Mouse (Mus musculus) limb, embryonic 14.5 days (tissue): ENCODE data around the gene Slc24a5. TPM values are rescaled to one million over a fixed set of nuclear protein-coding genes. Genes with fewer than 3 reads are reported as not detected.

Source experiments
- ATAC-seq: fragments of 200-750 bp; cut with Nextera tagmentation; 2 replicates; pipeline ENCODE4 v1.8.0; 2017; ENCODE audit warnings: low read depth, moderate number of reproducible peaks, moderate TSS enrichment; ENCODE audit not compliant: low FRiP score
- DNase-seq: peaks from one replicate; pipeline ENCODE4 v3.0.0-alpha.2; 2015; ENCODE audit warnings: low spot score
- H3K27ac ChIP-seq: fragments of 300-500 bp; sonication (generic); replicated peaks from 2 replicates; pipeline ENCODE4 v1.5.1; 2014; ENCODE audit warnings: low read depth, mild to moderate bottlenecking, low read length, moderate library complexity, mixed read lengths
- H3K27me3 ChIP-seq: fragments of 300-500 bp; sonication (generic); 2 replicates; pipeline ENCODE4 v1.6.1; 2014; ENCODE audit warnings: low read length, mixed read lengths; ENCODE audit not compliant: control insufficient read depth, insufficient read depth
- H3K36me3 ChIP-seq: fragments of 300-500 bp; sonication (generic); 2 replicates; pipeline ENCODE4 v1.6.1; 2014; ENCODE audit warnings: mild to moderate bottlenecking, low read length, moderate library complexity, mixed read lengths; ENCODE audit not compliant: control insufficient read depth, insufficient read depth
- H3K4me1 ChIP-seq: fragments of 300-500 bp; sonication (generic); 2 replicates; pipeline ENCODE4 v1.6.1; 2014; ENCODE audit warnings: antibody characterized with exemption, low read length, mixed read lengths; ENCODE audit not compliant: control insufficient read depth, insufficient read depth
- H3K4me2 ChIP-seq: fragments of 300-500 bp; sonication (generic); replicated peaks from 2 replicates; pipeline ENCODE4 v1.6.1; 2014; ENCODE audit warnings: low read depth, mild to moderate bottlenecking, low read length, moderate library complexity; ENCODE audit not compliant: severe bottlenecking
- H3K4me3 ChIP-seq: fragments of 300-500 bp; sonication (generic); replicated peaks from 2 replicates; pipeline ENCODE4 v1.5.1; 2014; ENCODE audit warnings: low read length
- H3K9ac ChIP-seq: fragments of 300-500 bp; sonication (generic); 2 replicates; pipeline ENCODE4 v1.6.1; 2014; ENCODE audit warnings: mild to moderate bottlenecking, low read depth, low read length, moderate library complexity; ENCODE audit not compliant: severe bottlenecking
- H3K9me3 ChIP-seq: fragments of 300-500 bp; sonication (generic); 2 replicates; pipeline ENCODE4 v1.6.1; 2016; ENCODE audit warnings: low read length; ENCODE audit not compliant: control insufficient read depth
- POLR2A ChIP-seq: fragments of 200-500 bp; IDR thresholded peaks from 2 replicates; pipeline ENCODE4 v1.8.0; 2012; ENCODE audit warnings: inconsistent platforms, mild to moderate bottlenecking, moderate library complexity, borderline replicate concordance; ENCODE audit not compliant: insufficient read depth, insufficient read length; ENCODE audit errors: extremely low read depth
- WGBS: fragments of 180-500 bp; shearing (Covaris S2); extraction: QIAGEN DNeasy Blood & Tissue Kit; methylation state at CpG from one replicate; pipeline ENCODE4 v1.1.7; 2014; 5-methylcytosine and 5-hydroxymethylcytosine counted together
- polyA plus RNA-seq, 2 experiments: library from polyadenylated mRNA; depleted of rRNA in 1 of 2; stranded (reverse) in 1 of 2; unstranded in 1 of 2; fragments of >200 nt; fragmentation: Nextera tagmentation in 1 of 2; extraction: Ambion mirVana in 1 of 2; gene quantifications; 2 replicates each; pipeline versions ENCODE4 v1.2.1 to v1.2.3; 2012 to 2014

Gene Slc24a5
- polyA plus RNA-seq, 2 experiments: 0.97 to 5.9 TPM

DNA sequence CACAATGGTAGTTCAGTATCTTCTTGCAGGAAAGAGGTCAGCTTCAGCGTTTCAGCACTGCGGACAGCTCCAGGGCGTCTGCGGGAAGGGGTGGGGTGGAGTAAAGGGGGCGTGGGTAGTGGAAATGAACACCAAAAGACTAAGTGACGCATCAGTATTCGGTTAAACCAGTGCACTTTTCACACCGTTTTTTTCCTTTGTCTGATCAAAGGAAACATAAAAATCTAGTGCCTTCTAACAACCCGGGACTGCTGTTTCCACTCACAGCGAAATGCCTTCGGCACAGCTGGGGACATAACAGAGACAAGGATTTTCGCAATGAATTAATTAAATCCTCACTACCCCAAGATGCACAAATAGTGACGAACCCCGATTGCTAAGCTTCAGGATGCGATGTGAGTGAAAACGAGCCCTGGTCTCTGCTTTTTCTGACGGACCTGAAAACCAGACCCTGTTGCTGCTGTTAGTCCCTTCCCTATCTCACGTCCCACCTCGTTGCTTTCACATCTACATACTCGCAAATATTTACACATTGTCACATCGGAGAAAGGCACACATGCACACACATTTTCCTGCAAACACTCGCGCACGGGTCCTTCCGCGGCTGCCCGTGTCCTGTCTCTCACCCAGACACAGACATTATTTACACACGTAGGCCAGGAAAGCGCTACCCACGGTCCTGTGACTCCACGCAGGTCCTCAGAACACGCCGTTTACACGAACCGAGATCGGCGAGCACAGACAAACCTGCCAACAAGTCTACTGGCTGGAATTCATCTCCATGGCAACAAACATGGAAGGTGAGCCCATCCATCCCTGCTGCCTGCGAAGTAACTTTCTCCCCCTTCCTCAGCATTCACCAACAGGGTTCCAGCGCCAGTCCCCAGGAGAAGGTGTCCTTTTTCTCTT is 68.2 kb downstream of the Slc24a5 start, which contains the start of gene Ctxn2:
TSS of gene Ctxn2 (plus strand) at position 790 of the 909 bp plus-strand sequence.
- no peaks in the 10 kb centered on the region for H3K9me3 ChIP-seq
- H3K4me1 ChIP-seq: peaks cover 5% of the 10 kb centered on the region
- DNase-seq (peak; percentile 72), ATAC-seq (no peak)
- no peak within 1 kb of the TSS for H3K27ac ChIP-seq
- 0 out of 2 replicates have a peak within 1 kb of the TSS, but pooled peaks have one; percentile 3 for H3K9ac ChIP-seq
- TF ChIP-seq POLR2A: no peak
- H3K27me3 ChIP-seq: peaks cover 6% of the 10 kb centered on the region; the same call in 1 of the 2 replicates
- peak within 1 kb of the TSS; percentile 65 for H3K4me2 ChIP-seq
- no peaks in the 10 kb centered on the region for H3K36me3 ChIP-seq
- H3K4me3 ChIP-seq: peak within 1 kb of the TSS; percentile 22
- 1% methylated on average over 39 of the region's 39 CpGs for WGBS

DNA sequence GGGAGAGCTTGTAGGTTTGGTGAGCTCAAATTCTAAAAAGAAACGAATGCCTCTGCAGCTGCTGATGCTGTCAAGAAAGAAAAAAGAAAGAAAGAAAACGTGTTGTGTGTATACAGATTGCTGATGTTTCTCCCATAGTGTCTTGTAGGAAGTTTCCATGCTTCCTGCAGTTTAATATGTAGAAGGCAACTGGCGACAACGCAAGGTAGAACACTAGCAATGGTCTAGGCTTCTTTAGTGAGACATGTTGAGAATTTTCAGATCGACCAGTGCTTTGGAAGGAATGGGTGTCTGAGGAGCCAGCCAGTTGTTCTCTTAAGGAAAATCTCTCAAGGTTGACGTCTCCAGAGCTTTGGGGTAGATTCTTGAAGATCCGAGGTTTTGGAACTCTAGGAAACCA is 68.9 kb downstream of the Slc24a5 start:
- DNase-seq: no peak
- no peak for TF ChIP-seq POLR2A
- no peak for ATAC-seq
- Histone ChIP-seq H3K27me3 (peaks cover 6% of the 10 kb centered on the region; the same call in 1 of the 2 replicates), H3K9me3 (no peaks in the 10 kb centered on the region), H3K4me3 (no peak overlapping the region), H3K9ac (no peak overlapping the region), H3K27ac (no peak overlapping the region), H3K4me1 (peaks cover 5% of the 10 kb centered on the region), H3K4me2 (peak overlapping the region; percentile 65; the same call in 1 of the 2 replicates), H3K36me3 (no peaks in the 10 kb centered on the region)
- 25% methylated on average over 7 of the region's 7 CpGs for WGBS

Other genes starting within 250 kb of the Slc24a5 start
- 75.8 and 96.5 TPM in 2 replicates for gene Myef2, start 55.5 kb downstream of the Slc24a5 start, polyA plus RNA-seq (2012; rRNA removed)
- 103 and 113 TPM in 2 replicates for gene Myef2, start 55.5 kb downstream of the Slc24a5 start, polyA plus RNA-seq (2014; fragmentation: Nextera tagmentation; extraction: Ambion mirVana)
- gene Ctxn2, start 68.6 kb downstream of the Slc24a5 start, polyA plus RNA-seq (2012; rRNA removed): not detected in 2 replicates
- gene Ctxn2, start 68.6 kb downstream of the Slc24a5 start, polyA plus RNA-seq (2014; fragmentation: Nextera tagmentation; extraction: Ambion mirVana): not detected in 2 replicates
- gene Slc12a1, start 84.4 kb downstream of the Slc24a5 start, polyA plus RNA-seq (2012; rRNA removed): 0.04 and 0.06 TPM in 2 replicates
- 0.06 and 0.11 TPM in 2 replicates for gene Slc12a1, start 84.4 kb downstream of the Slc24a5 start, polyA plus RNA-seq (2014; fragmentation: Nextera tagmentation; extraction: Ambion mirVana)
- 74.7 and 101 TPM in 2 replicates for gene Dut, start 179.1 kb downstream of the Slc24a5 start, polyA plus RNA-seq (2012; rRNA removed)
- 126 and 129 TPM in 2 replicates for gene Dut, start 179.1 kb downstream of the Slc24a5 start, polyA plus RNA-seq (2014; fragmentation: Nextera tagmentation; extraction: Ambion mirVana)